18 mouse cellular contexts compared by ENCODE assay signal in genomic region chr2:153237193-153237592, GRCm38 (mm10). TPM values are rescaled to one million over a fixed set of nuclear protein-coding genes. Genes with fewer than 3 reads are reported as not detected.
DNase-seq lines count a peak whose midpoint lies in the region; ATAC-seq and TF ChIP-seq lines count a peak whose summit lies in the region.
"Had no signal": no experiment of that assay in that cellular context is flagged by ENCODE, and none has a peak within 500 bp of the region (broad histone marks: within the 10 kb centered on the region; RNA-seq: fewer than 3 reads in every experiment).

No protein-coding gene starts in this region.

- TF ChIP-seq POLR2A in heart, adult 2 months (IDR thresholded peaks at IDR 0.05; ENCODE audit: insufficient read depth, low read depth, low read length) = no peak

- intact Hi-C loops in heart, adult 2 months (cut with DNase I) = no loop called here

- H3K9ac ChIP-seq in heart, adult 2 months (ENCODE audit: low read depth, low read length) = peak overlapping the region; percentile 15; the same call in 1 of the 2 replicates
- H3K9ac ChIP-seq in embryonic facial prominence, embryonic 15.5 days = no peak overlapping the region
- no peak overlapping the region for H3K9ac ChIP-seq in liver, postnatal 0 days (replicated peaks)
- H3K9ac ChIP-seq: hindbrain, embryonic 15.5 days; midbrain, embryonic 12.5 days had no signal

- ATAC-seq in embryonic facial prominence, embryonic 15.5 days (ENCODE audit: insufficient number of reproducible peaks, low FRiP score, low TSS enrichment, low read depth) = no peak
- ATAC-seq in liver, postnatal 0 days = no peak

- TF ChIP-seq CTCF in heart, adult 2 months (IDR thresholded peaks at IDR 0.05) = no peak
- TF ChIP-seq CTCF in liver, postnatal 0 days (IDR thresholded peaks at IDR 0.05; ENCODE audit: low read depth) = no peak

- peaks cover 5% of the 10 kb centered on the region; the same call in 1 of the 2 replicates for H3K79me2 ChIP-seq in heart, adult 2 months (replicated peaks; ENCODE audit: control insufficient read depth, insufficient read depth, low read length)

- no peak overlapping the region for H3K4me2 ChIP-seq in embryonic facial prominence, embryonic 15.5 days (replicated peaks)
- H3K4me2 ChIP-seq in liver, postnatal 0 days (ENCODE audit: low read depth, low read length) = 0 out of 2 replicates have a peak overlapping the region, but pooled peaks have one; percentile 16
- H3K4me2 ChIP-seq: hindbrain, embryonic 15.5 days had no signal

- H3K27me3 ChIP-seq in heart, adult 2 months (ENCODE audit: control insufficient read depth, insufficient read depth, low read length) = no peaks in the 10 kb centered on the region
- H3K27me3 ChIP-seq in embryonic facial prominence, embryonic 15.5 days = no peaks in the 10 kb centered on the region
- H3K27me3 ChIP-seq in liver, postnatal 0 days (ENCODE audit: insufficient read depth, low read length) = no peaks in the 10 kb centered on the region
- H3K27me3 ChIP-seq: hindbrain, embryonic 15.5 days; midbrain, embryonic 12.5 days had no signal

- no peak for TF ChIP-seq EP300 in heart, adult 2 months (IDR thresholded peaks at IDR 0.05; ENCODE audit: insufficient read depth, low read depth, low read length)
- no peak for TF ChIP-seq EP300 in liver, postnatal 0 days (IDR thresholded peaks at IDR 0.05; ENCODE audit: low read depth)

- H3K36me3 ChIP-seq in heart, adult 2 months (ENCODE audit: control insufficient read depth, insufficient read depth, low read length) = peaks cover 16% of the 10 kb centered on the region
- H3K36me3 ChIP-seq in embryonic facial prominence, embryonic 15.5 days = peaks cover 34% of the 10 kb centered on the region
- peaks cover 54% of the 10 kb centered on the region for H3K36me3 ChIP-seq in liver, postnatal 0 days (replicated peaks; ENCODE audit: insufficient read depth, low read length)

- peaks cover 5% of the 10 kb centered on the region for H3K4me1 ChIP-seq in heart, adult 2 months (ENCODE audit: control insufficient read depth, insufficient read depth, low read length)
- peaks cover 33% of the 10 kb centered on the region for H3K4me1 ChIP-seq in embryonic facial prominence, embryonic 15.5 days
- peaks cover 37% of the 10 kb centered on the region for H3K4me1 ChIP-seq in liver, postnatal 0 days (ENCODE audit: insufficient read depth)

- DNase-seq in heart, adult 2 months = no peak
- no peak for DNase-seq in heart, adult 18-20 months
- DNase-seq in 416B (ENCODE audit: low read depth) = peak; percentile 12
- DNase-seq in liver, postnatal 0 days = no peak
- DNase-seq in cerebellum, adult 11-12 months = no peak
- no peak for DNase-seq in layer of hippocampus, postnatal 14 days (ENCODE audit: low spot score in 2 of 2)
- DNase-seq: adrenal gland, postnatal 14 days; cerebellum, adult 18-20 months; cerebellum, postnatal 36 days; gastrocnemius, postnatal 14 days; kidney, adult 8-10 months; kidney, postnatal 36 days; layer of hippocampus, adult 9-11 months; right cerebral cortex, postnatal 4 days had no signal

- H3K27ac ChIP-seq in heart, adult 2 months = no peak overlapping the region
- 0 out of 2 replicates have a peak overlapping the region, but pooled peaks have one; percentile 76 for H3K27ac ChIP-seq in embryonic facial prominence, embryonic 15.5 days (replicated peaks)
- H3K27ac ChIP-seq in liver, postnatal 0 days (ENCODE audit: low read depth) = no peak overlapping the region
- H3K27ac ChIP-seq: heart, embryonic 10.5 days; hindbrain, embryonic 15.5 days; midbrain, embryonic 12.5 days had no signal

- 65% methylated on average over 4 of the region's 4 CpGs for WGBS in heart, adult 2 months
- WGBS in embryonic facial prominence, embryonic 15.5 days = 65% methylated on average over 4 of the region's 4 CpGs
- WGBS in liver, postnatal 0 days (ENCODE audit: insufficient replicate concordance) = 78% methylated on average over 4 of the region's 4 CpGs

- no peaks in the 10 kb centered on the region for H3K9me3 ChIP-seq in embryonic facial prominence, embryonic 15.5 days (replicated peaks)
- no peaks in the 10 kb centered on the region for H3K9me3 ChIP-seq in liver, postnatal 0 days (ENCODE audit: low read length)
- H3K9me3 ChIP-seq: heart, embryonic 10.5 days; hindbrain, embryonic 15.5 days; midbrain, embryonic 12.5 days had no signal

- H3K4me3 ChIP-seq in heart, adult 2 months = no peak overlapping the region
- no peak overlapping the region for H3K4me3 ChIP-seq in embryonic facial prominence, embryonic 15.5 days (replicated peaks)
- no peak overlapping the region for H3K4me3 ChIP-seq in liver, postnatal 0 days (ENCODE audit: low read depth, low read length)
- H3K4me3 ChIP-seq: heart, embryonic 10.5 days; hindbrain, embryonic 15.5 days; midbrain, embryonic 12.5 days had no signal

RNA-seq across cellular contexts. Expression of gene Plagl2, which starts 4.0 kb away (rescaled TPM):
- 1 to 10 TPM; 3.5 to 4.1 TPM for total RNA-seq in heart, adult 2 months (2021)
- 3.0 and 4.7 TPM in 2 replicates for polyA plus RNA-seq in heart, adult 2 months (2012; rRNA removed)
- total RNA-seq in heart, adult 18-20 months (2021) = 1 to 10 TPM; 3.3 to 4.2 TPM
- 16.0 and 18.8 TPM in 2 replicates for polyA plus RNA-seq in embryonic facial prominence, embryonic 15.5 days (2015; fragmentation: Nextera tagmentation; extraction: Ambion mirVana)
- 4.3 and 4.4 TPM in 2 replicates for polyA plus RNA-seq in liver, postnatal 0 days (2015; fragmentation: Nextera tagmentation; extraction: Ambion mirVana)
- total RNA-seq in layer of hippocampus, postnatal 14 days (2021) = 1 to 10 TPM; 4.5 to 5.3 TPM

RNA-seq across cellular contexts. Expression of gene Pofut1, which starts 4.1 kb away (rescaled TPM):
- 10 to 100 TPM; 12.6 to 13.3 TPM for total RNA-seq in heart, adult 2 months (2021)
- polyA plus RNA-seq in heart, adult 2 months (2012; rRNA removed) = 12.1 and 17.7 TPM in 2 replicates
- 10 to 100 TPM; 13.6 to 13.9 TPM for total RNA-seq in heart, adult 18-20 months (2021)
- polyA plus RNA-seq in embryonic facial prominence, embryonic 15.5 days (2015; fragmentation: Nextera tagmentation; extraction: Ambion mirVana) = 8.0 and 8.1 TPM in 2 replicates
- polyA plus RNA-seq in liver, postnatal 0 days (2015; fragmentation: Nextera tagmentation; extraction: Ambion mirVana) = 1.4 and 1.7 TPM in 2 replicates
- total RNA-seq in layer of hippocampus, postnatal 14 days (2021) = 10 to 100 TPM; 16.0 to 18.0 TPM

RNA-seq across cellular contexts. Expression of gene Tspyl3, which starts 12.0 kb away (rescaled TPM):
- 1 to 10 TPM in 1 of 2 experiments, under 1 TPM in 1; 0.94 to 1.2 TPM for total RNA-seq in heart, adult 2 months (2021)
- 2.1 and 3.0 TPM in 2 replicates for polyA plus RNA-seq in heart, adult 2 months (2012; rRNA removed)
- 1 to 10 TPM in 1 of 2 experiments, under 1 TPM in 1; 0.77 to 1.2 TPM for total RNA-seq in heart, adult 18-20 months (2021)
- polyA plus RNA-seq in embryonic facial prominence, embryonic 15.5 days (2015; fragmentation: Nextera tagmentation; extraction: Ambion mirVana) = 16.0 and 16.5 TPM in 2 replicates
- 1.1 TPM in 2 replicates for polyA plus RNA-seq in liver, postnatal 0 days (2015; fragmentation: Nextera tagmentation; extraction: Ambion mirVana)
- total RNA-seq in layer of hippocampus, postnatal 14 days (2021) = 10 to 100 TPM; 25.7 to 26.1 TPM

RNA-seq across cellular contexts. Expression of gene Kif3b, which starts 54.0 kb away (rescaled TPM):
- 1 to 10 TPM; 7.7 to 8.2 TPM for total RNA-seq in heart, adult 2 months (2021)
- 3.8 and 6.6 TPM in 2 replicates for polyA plus RNA-seq in heart, adult 2 months (2012; rRNA removed)
- 1 to 10 TPM; 7.6 to 8.1 TPM for total RNA-seq in heart, adult 18-20 months (2021)
- polyA plus RNA-seq in embryonic facial prominence, embryonic 15.5 days (2015; fragmentation: Nextera tagmentation; extraction: Ambion mirVana) = 7.5 and 9.0 TPM in 2 replicates
- polyA plus RNA-seq in liver, postnatal 0 days (2015; fragmentation: Nextera tagmentation; extraction: Ambion mirVana) = 1.3 and 1.7 TPM in 2 replicates
- total RNA-seq in layer of hippocampus, postnatal 14 days (2021) = 10 to 100 TPM; 63.5 to 69.2 TPM

Comparison
In these comparisons a context has a peak if more than half of its experiments do, and no peak if none do; other contexts are left out.
1. RNA of gene Tspyl3, which starts 12.0 kb away (total RNA-seq): 25.7 to 26.1 TPM in layer of hippocampus, postnatal 14 days; 0.77 to 1.2 TPM in heart, adult 18-20 months and 0.94 to 1.2 TPM in heart, adult 2 months; every median in the first group is over 10 times any median in the second.